Mouse (Mus musculus) layer of hippocampus, postnatal 10 days (tissue): ENCODE data around the gene Meis1. TPM values are rescaled to one million over a fixed set of nuclear protein-coding genes. Genes with fewer than 3 reads are reported as not detected.

Experiments
- DNase-seq, 2 experiments: peaks; one replicate each; pipeline ENCODE4 v3.0.0; 2021; ENCODE audit warnings: low spot score in 2 of 2
- total RNA-seq, 2 experiments: library from RNA; stranded (reverse); gene quantifications; 2 replicates each; pipeline ENCODE4 v1.2.3; 2021

The Meis1 gene
- total RNA-seq, 2 experiments from 2014 or later, result 1.8 to 2.2 TPM

DNA sequence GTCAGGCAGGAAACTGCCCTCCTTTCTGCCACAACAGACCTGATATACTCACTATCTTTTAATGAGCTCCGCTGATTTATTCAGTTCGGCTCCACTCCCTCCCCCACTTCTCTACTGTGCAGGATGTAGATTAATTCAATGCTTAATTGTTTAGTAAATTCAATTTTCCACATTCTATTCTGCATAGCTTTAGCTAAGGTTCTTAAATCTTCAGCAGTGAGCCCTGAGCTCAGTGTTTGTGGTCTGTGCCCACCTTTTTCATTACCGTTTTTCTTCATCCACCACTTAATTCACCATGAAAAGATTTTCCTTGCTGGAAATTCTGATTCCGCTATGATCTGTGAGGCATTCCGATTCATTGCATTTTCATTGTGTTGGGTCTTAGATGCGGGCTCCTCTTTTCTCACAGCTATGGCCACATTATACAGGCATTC is 28.5 kb downstream of the Meis1 start:
- no peak for DNase-seq

- DNase-seq, result no peak
Observed at GRCm38 (mm10) chr11:18989669-18990243, 29.0 kb downstream of the Meis1 start.

DNA sequence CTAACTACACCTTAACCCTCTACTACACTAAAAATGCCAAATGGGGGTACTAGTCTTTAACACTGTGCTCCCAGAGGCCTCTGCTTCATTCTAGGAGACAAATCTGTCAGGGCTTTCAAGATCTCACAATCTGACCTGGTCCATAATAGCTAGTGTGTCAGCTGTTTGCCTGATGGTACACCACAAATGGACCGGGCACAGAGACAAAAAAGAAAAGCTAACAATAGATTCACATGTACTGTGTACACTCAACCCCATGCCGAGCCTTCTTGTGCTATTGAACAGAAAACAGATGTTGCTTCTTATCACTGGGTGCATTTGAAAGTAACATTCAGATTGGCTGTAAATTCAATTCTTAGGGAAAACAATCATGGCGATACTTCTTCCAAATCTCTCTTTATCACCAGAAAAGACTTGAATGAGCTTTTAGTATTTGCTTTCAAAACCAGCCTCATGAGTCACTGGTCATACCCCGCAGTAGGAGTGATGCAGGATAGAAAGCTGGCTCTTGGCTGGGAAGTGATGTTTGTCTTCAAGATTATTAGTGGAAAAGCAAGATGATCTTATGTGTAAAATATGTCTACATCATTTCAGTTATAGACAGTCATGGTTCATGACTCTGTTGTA is 30.0 kb downstream of the Meis1 start:
- DNase-seq, result no peak

DNA sequence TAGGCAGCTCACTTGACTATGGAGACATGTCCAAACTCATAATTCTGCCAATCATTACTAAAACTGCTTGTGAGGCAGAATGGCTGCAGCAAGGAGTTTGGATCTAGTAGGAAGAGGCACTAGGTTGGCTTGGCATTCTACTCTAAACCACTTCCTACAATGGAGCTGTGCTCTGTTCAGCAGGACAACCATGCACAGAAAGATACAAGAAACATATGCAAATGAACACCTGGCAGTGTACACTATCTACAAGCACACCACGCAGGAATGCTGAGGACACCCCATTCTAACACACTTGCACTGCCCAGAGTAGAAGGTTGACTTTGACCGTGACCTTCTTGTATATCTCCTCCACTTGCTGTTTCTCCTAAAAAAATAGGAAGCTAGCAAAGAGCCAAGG is 35.0 kb downstream of the Meis1 start:
- no peak for DNase-seq

GRCm38 (mm10) chr11:18983294-18983693 is 35.5 kb downstream of the Meis1 start:
- DNase-seq, result no peak

DNA sequence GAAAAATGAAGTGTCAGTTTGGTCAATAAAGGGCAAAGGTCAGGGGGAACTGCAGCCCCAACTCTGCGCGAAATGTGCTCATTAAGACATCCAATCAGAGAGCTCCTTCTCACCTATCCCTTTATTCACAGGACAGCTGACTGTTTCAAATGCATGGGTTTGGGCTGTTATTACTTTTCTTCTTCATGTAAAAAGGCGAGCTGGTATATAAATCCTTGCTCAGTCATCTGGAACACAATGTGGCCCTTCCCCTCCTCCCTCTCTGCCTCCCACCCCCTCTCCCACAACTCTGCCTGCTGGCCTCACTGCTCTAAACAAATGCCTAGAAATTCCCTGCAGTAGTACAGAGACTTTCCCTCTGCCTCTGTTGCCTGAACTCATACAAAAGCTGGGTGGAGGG is 36.5 kb downstream of the Meis1 start:
- DNase-seq, result no peak

DNA sequence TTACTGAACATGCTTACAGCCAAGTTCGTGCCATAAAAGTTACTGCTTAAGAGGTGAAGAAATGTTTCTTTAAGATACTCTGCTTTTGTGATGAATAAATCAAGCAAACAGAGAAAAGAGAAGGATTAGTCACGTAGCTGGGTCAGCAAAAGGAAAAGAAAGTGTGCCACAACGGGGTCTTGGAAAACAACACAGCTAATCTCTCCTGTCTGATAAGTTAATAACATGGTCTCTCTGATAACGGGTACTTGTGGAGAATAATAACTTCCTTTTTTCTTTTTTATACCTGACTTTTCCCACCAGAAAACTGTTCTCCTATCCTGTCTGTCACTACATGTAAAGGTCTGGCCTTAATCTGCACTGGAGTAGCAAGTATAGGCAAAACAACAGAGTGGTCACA is 37.4 kb downstream of the Meis1 start:
- no peak for DNase-seq

- no peak for DNase-seq
Observed at GRCm38 (mm10) chr11:18980615-18981014, 38.2 kb downstream of the Meis1 start.

DNA sequence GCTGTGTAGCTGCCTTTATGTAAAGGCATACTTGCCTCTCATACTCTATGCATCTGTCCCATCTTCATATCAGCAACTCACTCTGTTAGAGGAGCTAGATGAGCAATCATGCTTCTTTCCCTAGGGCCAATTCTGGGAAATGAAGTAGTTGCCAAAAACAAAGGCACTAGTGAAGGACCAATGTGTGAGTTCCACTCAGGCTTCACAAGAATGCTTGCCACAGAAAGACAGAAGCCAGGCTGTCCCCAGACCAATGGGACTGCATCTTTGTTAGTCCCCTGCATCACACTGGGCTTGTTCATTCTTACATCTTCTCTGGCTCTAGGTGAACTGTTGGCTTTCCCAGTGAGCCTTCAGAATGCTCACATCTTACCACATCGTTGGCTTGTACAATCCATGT is 43.7 kb downstream of the Meis1 start:
- no peak for DNase-seq

GRCm38 (mm10) chr11:18973808-18974207 is 45.0 kb downstream of the Meis1 start:
- no peak for DNase-seq

GRCm38 (mm10) chr11:18972968-18973367 is 45.8 kb downstream of the Meis1 start:
- DNase-seq, result no peak

DNA sequence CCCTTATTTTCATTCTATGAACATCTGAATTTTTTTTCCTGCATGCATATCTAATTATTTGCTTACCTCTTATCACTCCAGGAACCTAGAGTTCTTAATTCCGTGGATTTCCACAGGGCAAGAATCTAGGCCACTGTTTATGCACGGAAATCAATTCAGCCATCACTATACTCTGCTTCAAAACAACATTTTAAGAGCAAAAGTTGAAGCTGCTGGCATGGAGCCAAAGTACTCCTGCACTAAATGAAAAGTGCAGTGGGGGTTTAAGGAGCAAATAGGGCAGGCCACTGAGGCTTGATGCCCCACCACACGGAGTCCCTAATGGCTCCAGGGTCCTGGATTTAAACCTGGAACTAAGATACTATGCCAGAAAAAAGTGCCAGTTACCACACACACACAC is 47.2 kb downstream of the Meis1 start:
- DNase-seq, result no peak

DNA sequence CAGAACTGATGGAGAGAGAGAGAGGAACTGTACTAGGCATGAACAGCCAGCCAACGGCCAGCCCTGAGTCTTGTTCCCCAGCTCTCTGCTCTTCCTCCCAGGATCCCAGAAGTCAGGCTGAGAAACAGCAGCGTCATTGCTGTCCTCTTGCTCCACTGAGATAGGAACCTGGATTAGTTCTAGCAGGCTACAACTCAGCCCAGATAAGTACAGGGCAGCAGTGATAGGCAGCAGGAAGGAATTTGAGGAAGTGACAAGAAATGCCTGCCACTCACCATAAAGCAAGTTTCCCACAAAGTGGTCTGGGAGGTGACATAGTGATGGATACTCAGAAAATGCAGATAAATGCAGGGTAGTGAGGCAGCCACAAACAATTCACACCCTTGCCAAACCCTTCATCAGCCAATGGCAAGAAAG is 48.9 kb downstream of the Meis1 start:
- DNase-seq, result no peak

- no peak for DNase-seq
Observed at GRCm38 (mm10) chr11:18964418-18964817, 54.4 kb downstream of the Meis1 start.

DNA sequence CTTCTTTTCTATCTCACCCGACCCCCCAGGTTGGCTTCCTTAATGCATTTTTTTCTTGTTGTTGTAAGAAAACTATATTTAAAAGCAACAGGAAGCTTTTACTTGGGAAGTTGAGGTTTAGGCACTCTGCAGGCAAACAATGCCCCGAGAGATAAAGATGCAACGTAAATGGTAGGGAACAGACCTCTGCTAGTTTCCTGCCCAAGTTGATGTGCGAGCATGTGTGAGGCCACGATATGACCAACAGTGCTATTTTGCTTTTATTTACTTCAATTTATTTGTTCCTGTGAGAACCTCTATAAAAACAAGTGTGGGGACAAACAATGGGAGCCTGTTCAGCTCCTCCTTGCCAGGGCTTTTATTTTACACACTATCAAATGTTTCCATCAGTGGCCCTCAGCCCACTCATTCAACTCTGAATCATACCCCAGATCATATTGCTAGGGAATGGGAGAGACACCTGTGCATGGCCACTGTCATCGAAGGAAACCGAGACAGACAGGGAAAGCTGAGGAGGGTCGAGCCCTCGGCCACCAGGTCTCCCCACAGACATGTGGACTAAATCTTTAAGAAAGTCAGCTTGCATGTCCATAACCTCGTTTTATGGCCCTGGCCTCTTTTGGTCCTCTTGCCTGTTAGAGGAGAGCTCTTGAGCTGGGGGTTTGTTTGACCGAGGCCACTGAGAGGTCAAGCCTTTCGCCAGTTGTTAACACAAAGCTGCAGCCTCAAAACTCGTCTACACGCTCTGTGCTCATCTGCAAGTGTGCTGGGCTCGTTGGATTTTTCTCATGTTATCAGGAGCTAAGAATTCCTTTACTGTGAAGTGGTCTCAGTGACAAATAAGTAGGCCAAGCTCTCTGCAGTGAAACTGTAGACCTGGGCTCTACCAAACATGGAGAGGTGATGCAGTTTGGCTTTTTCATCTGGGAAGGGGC is 55.3 kb downstream of the Meis1 start:
- no peak for DNase-seq

DNA sequence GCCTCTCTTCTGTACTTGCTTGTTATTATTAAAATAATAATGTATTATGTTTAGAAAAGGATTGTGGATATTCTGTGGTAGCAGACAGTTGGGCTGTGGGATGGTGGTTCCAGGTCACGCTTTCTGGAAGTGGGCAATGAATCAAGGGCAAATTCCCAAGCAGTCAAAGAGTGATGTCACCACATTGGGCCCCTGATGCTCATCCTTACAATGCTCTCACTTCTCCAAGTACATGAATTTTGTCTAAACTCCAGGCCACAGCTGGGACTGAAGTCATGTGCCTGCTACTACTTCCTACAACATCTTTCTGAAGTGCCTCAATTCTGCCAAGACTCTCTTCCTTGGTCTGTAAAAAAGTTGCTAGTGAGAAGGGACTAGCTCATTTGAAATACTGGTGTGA is 59.3 kb downstream of the Meis1 start:
- DNase-seq, result no peak

DNA sequence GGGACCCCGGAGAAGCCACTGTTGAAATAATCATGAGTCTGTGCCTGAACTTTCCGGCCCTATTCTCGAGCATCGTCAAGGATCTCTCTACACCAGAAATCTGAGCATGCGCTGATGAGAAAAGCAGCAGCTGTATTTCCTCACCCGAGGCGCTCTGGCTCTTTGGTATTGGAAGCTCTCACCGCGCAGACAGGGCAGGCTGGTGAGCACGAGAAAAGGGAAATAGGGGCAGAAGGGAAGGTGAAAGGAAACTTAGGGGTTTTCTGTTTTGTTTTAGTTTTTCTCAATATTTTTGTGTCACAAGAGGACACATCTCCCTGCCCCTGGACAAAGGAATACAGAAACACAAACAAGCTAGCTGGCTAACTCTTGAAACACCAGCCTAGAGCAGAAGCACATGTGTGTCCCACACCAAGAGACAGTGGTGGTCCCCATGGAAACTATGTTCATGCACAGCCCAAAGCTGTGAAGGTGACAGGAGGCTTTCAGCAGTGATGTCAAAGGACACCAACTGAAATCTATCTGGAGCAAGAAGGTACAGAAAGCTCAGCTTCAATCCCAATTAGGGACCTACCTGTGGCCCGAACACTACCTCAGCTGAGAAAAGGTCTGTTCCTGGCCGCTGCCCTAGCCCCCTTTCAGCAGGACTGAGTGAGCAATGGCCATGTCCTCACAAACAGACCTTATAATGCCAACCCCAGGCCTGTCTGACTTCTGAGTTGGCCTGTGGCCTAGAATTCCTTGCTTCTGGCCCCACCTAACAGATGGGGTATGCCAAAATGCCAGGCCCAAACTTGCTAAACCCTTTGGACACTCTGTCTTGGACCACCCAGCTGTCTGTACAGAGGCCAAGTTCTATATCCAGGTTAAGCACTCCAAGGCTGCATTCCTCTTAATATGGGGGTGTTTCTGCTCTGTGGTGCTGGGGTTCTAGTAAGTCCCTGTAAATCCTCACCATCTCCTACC is 60.7 kb downstream of the Meis1 start:
- DNase-seq, result no peak

GRCm38 (mm10) chr11:18957097-18957804 is 61.5 kb downstream of the Meis1 start:
- no peak for DNase-seq

DNA sequence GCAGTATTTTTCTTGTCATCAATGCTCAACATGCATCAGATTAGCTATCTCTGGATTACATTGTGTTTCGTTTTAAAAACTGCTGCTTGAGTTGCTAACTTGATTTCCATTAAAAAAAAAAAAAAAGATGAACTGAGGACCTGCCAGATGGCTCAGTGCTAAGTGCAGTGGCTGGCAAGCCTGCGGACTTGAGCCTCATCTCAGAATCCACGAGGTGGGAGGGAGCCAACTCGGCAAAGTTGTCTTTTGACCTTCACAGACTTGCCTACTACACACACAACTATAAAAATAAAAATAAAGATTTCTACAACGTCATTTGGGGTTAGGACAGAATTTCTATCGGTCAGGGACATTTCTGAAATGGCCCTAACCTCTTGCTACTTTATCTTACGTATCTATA is 62.8 kb downstream of the Meis1 start:
- no peak for DNase-seq

GRCm38 (mm10) chr11:18954852-18955251 is 63.9 kb downstream of the Meis1 start:
- no peak for DNase-seq
